Mouse (Mus musculus): ENCODE results near the gene Hdac8.
A peak's percentile ranks its signal among the peaks of the same experiment; 100 is the strongest.

The Hdac8 gene

GRCm38 (mm10) chrX:102339396-102340155 is 165.6 kb downstream of the Hdac8 start:
- DNase-seq (ENCODE audit: low read depth, low spot score): no peak

GRCm38 (mm10) chrX:102319696-102320095 is 185.5 kb downstream of the Hdac8 start:
- DNase-seq (ENCODE audit: low read depth, low spot score): no peak

GRCm38 (mm10) chrX:102319252-102319651 is 185.9 kb downstream of the Hdac8 start:
- DNase-seq (ENCODE audit: low read depth, low spot score): no peak

- no peak for DNase-seq (ENCODE audit: low read depth, low spot score)
These were observed 186.4 kb downstream of the Hdac8 start for GRCm38 (mm10) chrX:102318782-102319181.

- no peak for DNase-seq (ENCODE audit: low read depth, low spot score)
These were observed 194.0 kb downstream of the Hdac8 start for GRCm38 (mm10) chrX:102311119-102311518.

GRCm38 (mm10) chrX:102307511-102307910 is 197.6 kb downstream of the Hdac8 start:
- DNase-seq (ENCODE audit: low read depth, low spot score): no peak

GRCm38 (mm10) chrX:102305806-102306205 is 199.4 kb downstream of the Hdac8 start:
- DNase-seq (ENCODE audit: low read depth, low spot score): no peak

- DNase-seq (ENCODE audit: low read depth, low spot score): no peak
These were observed 200.2 kb downstream of the Hdac8 start for GRCm38 (mm10) chrX:102304914-102305313.

- no peak for DNase-seq (ENCODE audit: low read depth, low spot score)
These were observed 202.7 kb downstream of the Hdac8 start for GRCm38 (mm10) chrX:102302476-102302875.

GRCm38 (mm10) chrX:102284889-102285288 is 220.3 kb downstream of the Hdac8 start:
- DNase-seq (ENCODE audit: low read depth, low spot score): no peak

GRCm38 (mm10) chrX:102262620-102263345 is 242.4 kb downstream of the Hdac8 start:
- no peak for DNase-seq (ENCODE audit: low read depth, low spot score)

- no peak for DNase-seq (ENCODE audit: low read depth, low spot score)
These were observed 245.4 kb downstream of the Hdac8 start for GRCm38 (mm10) chrX:102259772-102260171.

GRCm38 (mm10) chrX:102253892-102254291 is 251.3 kb downstream of the Hdac8 start:
- no peak for DNase-seq (ENCODE audit: low read depth, low spot score)

- peak; percentile 46 for DNase-seq (ENCODE audit: low read depth, low spot score)
These were observed 253.0 kb downstream of the Hdac8 start, which contains the start of gene Cited1 for GRCm38 (mm10) chrX:102251937-102252860. Gene Cited1 (minus strand): TSS chrX:102252181.

- no peak for DNase-seq (ENCODE audit: low read depth, low spot score)
These were observed 253.8 kb downstream of the Hdac8 start for GRCm38 (mm10) chrX:102251221-102251936.

GRCm38 (mm10) chrX:102250891-102251170 is 254.3 kb downstream of the Hdac8 start:
- DNase-seq (ENCODE audit: low read depth, low spot score): no peak

GRCm38 (mm10) chrX:102250150-102250890 is 254.8 kb downstream of the Hdac8 start:
- DNase-seq (ENCODE audit: low read depth, low spot score): peak; percentile 4

GRCm38 (mm10) chrX:102244334-102244733 is 260.8 kb downstream of the Hdac8 start:
- DNase-seq (ENCODE audit: low read depth, low spot score): no peak

All from CD4-positive, CD25-positive, alpha-beta regulatory T cell, adult 2 months (primary cell).